Mouse (Mus musculus) heart, embryonic 14.5 days (tissue): Measurements from ENCODE around the gene Plaur. TPM values are rescaled to one million over a fixed set of nuclear protein-coding genes. Genes with fewer than 3 reads are reported as not detected.

Experiments used
- ATAC-seq: fragments of 200-750 bp; cut with Nextera tagmentation; 2 replicates; pipeline ENCODE4 v1.8.0; 2017; ENCODE audit warnings: low read depth, moderate TSS enrichment; ENCODE audit not compliant: insufficient number of reproducible peaks, insufficient read depth, low FRiP score
- H3K27ac ChIP-seq, 2 experiments: fragments of 200-500 bp in 1 of 2; fragments of 300-500 bp in 1 of 2; sonication (generic) in 1 of 2; replicated peaks in 1 of 2; 2 replicates each; pipeline ENCODE4 v1.5.1; 2012 to 2014; ENCODE audit warnings: low read depth in 2 of 2, low read length in 2 of 2, control low read depth in 1 of 2, mild to moderate bottlenecking in 1 of 2, mixed read lengths in 1 of 2; ENCODE audit not compliant: control insufficient read depth in 1 of 2, insufficient read depth in 1 of 2
- H3K27me3 ChIP-seq: fragments of 300-500 bp; sonication (generic); 2 replicates; pipeline ENCODE4 v1.6.1; 2014; ENCODE audit warnings: mild to moderate bottlenecking, low read length, control low read depth; ENCODE audit not compliant: control insufficient read depth, insufficient read depth
- H3K36me3 ChIP-seq: fragments of 300-500 bp; sonication (generic); 2 replicates; pipeline ENCODE4 v1.6.1; 2014; ENCODE audit warnings: mild to moderate bottlenecking, control low read depth, low read length, mixed read lengths; ENCODE audit not compliant: control insufficient read depth, insufficient read depth
- H3K4me1 ChIP-seq, 2 experiments: fragments of 200-500 bp in 1 of 2; fragments of 300-500 bp in 1 of 2; sonication (generic) in 1 of 2; 2 replicates each; pipeline ENCODE4 v1.6.1; 2012 to 2014; ENCODE audit warnings: low read length in 2 of 2, control low read depth in 1 of 2, mixed read lengths in 1 of 2; ENCODE audit not compliant: control insufficient read depth in 2 of 2, insufficient read depth in 2 of 2
- H3K4me2 ChIP-seq: fragments of 300-500 bp; sonication (generic); 2 replicates; pipeline ENCODE4 v1.6.1; 2014; ENCODE audit warnings: mild to moderate bottlenecking, low read length
- H3K4me3 ChIP-seq, 2 experiments: fragments of 200-500 bp in 1 of 2; fragments of 300-500 bp in 1 of 2; sonication (generic) in 1 of 2; 2 replicates each; pipeline ENCODE4 v1.5.1; 2012 to 2014; ENCODE audit warnings: low read length in 2 of 2, mild to moderate bottlenecking in 2 of 2, control low read depth in 1 of 2, low read depth in 1 of 2, moderate library complexity in 1 of 2; ENCODE audit not compliant: control insufficient read depth in 1 of 2, insufficient read depth in 1 of 2
- H3K9ac ChIP-seq: fragments of 300-500 bp; sonication (generic); 2 replicates; pipeline ENCODE4 v1.6.1; 2014; ENCODE audit warnings: mild to moderate bottlenecking, low read length
- H3K9me3 ChIP-seq: fragments of 300-500 bp; sonication (generic); 2 replicates; pipeline ENCODE4 v1.6.1; 2016; ENCODE audit warnings: low read length, control low read depth; ENCODE audit not compliant: control insufficient read depth
- WGBS: fragments of 180-500 bp; shearing (Covaris S2); extraction: QIAGEN DNeasy Blood & Tissue Kit; methylation state at CpG from one replicate; pipeline ENCODE4 v1.1.7; 2014; 5-methylcytosine and 5-hydroxymethylcytosine counted together
- polyA plus RNA-seq: library from polyadenylated mRNA; unstranded; fragments of >200 nt; fragmentation: Nextera tagmentation; extraction: Ambion mirVana; gene quantifications from 2 replicates; pipeline ENCODE4 v1.2.1, GENCODE M21; 2014

Plaur gene
- polyA plus RNA-seq, 1 experiment from 2014 or later: 7.9 TPM

GRCm38 (mm10) chr7:24472937-24473336 lies 10.7 kb downstream of the Plaur start:
- ATAC-seq: no peak
- Histone ChIP-seq H3K9me3 (peaks cover 5% of the 10 kb centered on the region; the same call in 1 of the 2 replicates), H3K4me1 (no peaks in the 10 kb centered on the region), H3K4me2 (no peak overlapping the region), H3K4me3 (no peak overlapping the region), H3K36me3 (no peaks in the 10 kb centered on the region), H3K27ac (no peak overlapping the region), H3K27me3 (no peaks in the 10 kb centered on the region), H3K9ac (no peak overlapping the region)
- WGBS: 75% methylated on average over 7 of the region's 7 CpGs

- ATAC-seq: no peak
Measured at GRCm38 (mm10) chr7:24473913-24474529, 11.7 kb downstream of the Plaur start.

DNA sequence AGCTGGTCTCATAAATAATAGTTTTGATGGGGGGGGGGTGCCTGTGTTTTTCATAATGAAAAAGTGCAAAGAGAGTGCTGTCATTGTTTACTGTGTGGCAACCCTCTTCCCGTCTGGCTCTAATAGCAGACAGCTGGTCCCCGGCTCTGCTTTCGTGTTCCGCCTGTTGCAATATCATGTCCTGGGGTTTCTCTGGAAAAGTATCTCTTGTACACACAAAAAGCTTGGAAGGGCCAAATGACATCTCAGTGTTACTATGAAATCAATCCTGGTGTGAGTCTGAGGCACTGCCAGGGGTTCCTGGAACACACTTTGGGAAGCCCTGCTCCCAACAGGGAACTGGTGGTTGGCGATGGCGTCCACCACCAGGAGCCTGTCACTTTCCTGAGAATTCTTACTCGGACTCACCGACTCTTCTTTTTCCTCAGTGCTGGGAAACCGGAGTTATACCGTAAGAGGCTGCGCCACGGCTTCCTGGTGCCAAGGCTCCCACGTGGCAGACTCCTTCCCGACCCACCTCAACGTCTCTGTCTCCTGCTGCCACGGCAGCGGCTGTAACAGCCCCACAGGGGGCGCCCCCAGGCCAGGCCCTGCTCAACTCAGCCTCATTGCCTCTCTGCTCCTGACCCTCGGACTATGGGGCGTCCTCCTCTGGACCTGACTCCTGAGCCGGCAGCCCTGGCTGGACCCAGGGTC lies 12.7 kb downstream of the Plaur start:
- Histone ChIP-seq H3K27me3 (peaks cover 12% of the 10 kb centered on the region), H3K4me3 (no peak overlapping the region), H3K4me1 (no peaks in the 10 kb centered on the region), H3K9ac (no peak overlapping the region), H3K27ac (no peak overlapping the region), H3K36me3 (no peaks in the 10 kb centered on the region), H3K4me2 (no peak overlapping the region), H3K9me3 (peaks cover 5% of the 10 kb centered on the region; the same call in 1 of the 2 replicates)
- 41% methylated on average over 21 of the region's 21 CpGs for WGBS
- no peak for ATAC-seq

More at GRCm38 (mm10) chr7:24473913-24474529, 11.7 kb downstream of the Plaur start:
- Histone ChIP-seq H3K9me3 (peaks cover 5% of the 10 kb centered on the region; the same call in 1 of the 2 replicates), H3K4me1 (no peaks in the 10 kb centered on the region), H3K9ac (no peak overlapping the region), H3K27me3 (peaks cover 3% of the 10 kb centered on the region; the same call in 1 of the 2 replicates), H3K27ac (no peak overlapping the region), H3K4me3 (no peak overlapping the region), H3K4me2 (no peak overlapping the region), H3K36me3 (no peaks in the 10 kb centered on the region)
- WGBS: 53% methylated on average over 10 of the region's 10 CpGs

DNA sequence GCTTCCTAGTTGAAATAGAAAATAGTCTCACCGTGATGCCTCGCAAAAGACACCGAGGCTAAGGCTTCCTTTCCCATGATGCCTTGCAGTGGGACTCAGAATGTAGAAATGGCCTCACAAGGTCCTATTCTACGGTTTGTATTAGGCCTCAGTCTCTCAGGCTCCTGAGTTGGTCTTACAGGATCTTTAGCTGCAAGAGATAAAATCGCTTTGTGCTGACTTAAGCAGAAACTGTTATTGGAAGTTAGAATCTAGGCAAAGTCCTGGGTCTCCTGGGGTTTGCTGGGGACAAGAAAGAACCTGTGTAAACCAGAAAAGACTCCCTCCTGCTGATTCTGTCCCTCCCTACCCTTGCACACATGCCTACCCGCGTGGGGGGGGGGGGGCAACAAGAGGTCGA lies 14.1 kb downstream of the Plaur start:
- 0 out of 4 replicates have a peak, but pooled peaks cover 0 to 2% of the 10 kb centered on the region in 2 experiments for H3K4me1 ChIP-seq
- no peak overlapping the region for H3K4me2 ChIP-seq
- H3K36me3 ChIP-seq: no peaks in the 10 kb centered on the region
- no peak overlapping the region for H3K4me3 ChIP-seq
- H3K9ac ChIP-seq: no peak overlapping the region
- H3K27me3 ChIP-seq: peaks cover 22% of the 10 kb centered on the region
- no peak overlapping the region for H3K27ac ChIP-seq
- ATAC-seq: no peak
- WGBS: 81% methylated on average over 8 of the region's 8 CpGs
- H3K9me3 ChIP-seq: peaks cover 5% of the 10 kb centered on the region; the same call in 1 of the 2 replicates

DNA sequence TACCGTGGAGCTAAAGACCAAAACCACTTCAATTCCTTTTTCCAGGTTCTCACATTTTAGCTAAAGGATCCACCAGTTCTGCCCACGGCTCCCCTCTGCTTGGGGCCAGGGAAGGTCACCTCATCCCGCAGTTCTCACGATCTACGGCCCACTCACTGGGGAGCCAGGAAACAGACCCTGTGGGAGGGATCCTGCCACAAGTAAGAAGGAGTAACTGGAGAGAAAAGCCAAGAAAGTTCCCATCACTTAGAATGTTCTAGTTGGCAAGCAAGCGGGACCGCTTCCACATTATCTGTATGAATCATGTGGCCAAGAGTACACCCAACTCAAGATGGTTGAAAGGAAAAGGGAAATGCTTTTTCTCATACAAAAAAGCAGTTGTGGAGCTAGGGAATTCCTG lies 14.6 kb downstream of the Plaur start:
- H3K9ac ChIP-seq: no peak overlapping the region
- H3K4me1 ChIP-seq: peaks cover 0 to 8% of the 10 kb centered on the region in 2 experiments; a peak in 1 of 4 replicates
- no peak overlapping the region for H3K27ac ChIP-seq
- no peaks in the 10 kb centered on the region for H3K36me3 ChIP-seq
- H3K4me2 ChIP-seq: no peak overlapping the region
- peaks cover 5% of the 10 kb centered on the region; the same call in 1 of the 2 replicates for H3K9me3 ChIP-seq
- H3K4me3 ChIP-seq: no peak overlapping the region
- H3K27me3 ChIP-seq: peaks cover 26% of the 10 kb centered on the region
- no peak for ATAC-seq
- WGBS: 81% methylated on average over 7 of the region's 7 CpGs

DNA sequence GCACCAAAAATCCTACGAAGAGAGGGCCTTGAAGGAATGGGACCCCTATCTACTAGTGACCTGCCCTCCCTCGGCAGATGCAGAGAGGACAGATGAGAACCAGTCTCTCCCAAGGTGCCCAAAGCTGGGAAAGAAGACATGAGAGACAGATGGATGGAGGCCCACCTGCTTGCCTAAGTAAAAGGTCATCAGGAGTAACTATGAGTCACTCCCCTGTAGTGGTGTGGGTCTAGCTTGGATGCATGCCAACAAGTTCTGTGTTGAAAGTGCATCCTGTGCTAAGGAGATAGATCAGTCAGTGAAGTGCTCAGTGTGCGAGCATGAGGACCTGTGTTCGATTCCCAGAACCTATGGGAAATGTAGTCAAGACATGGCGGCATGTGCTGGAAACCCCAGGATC lies 16.6 kb downstream of the Plaur start:
- Histone ChIP-seq H3K36me3 (no peaks in the 10 kb centered on the region), H3K4me3 (no peak overlapping the region), H3K9me3 (peaks cover 5% of the 10 kb centered on the region; the same call in 1 of the 2 replicates), H3K27ac (no peak overlapping the region), H3K4me1 (peaks cover 0 to 10% of the 10 kb centered on the region in 2 experiments; a peak in 1 of 4 replicates), H3K4me2 (no peak overlapping the region), H3K9ac (no peak overlapping the region), H3K27me3 (peaks cover 40% of the 10 kb centered on the region)
- 80% methylated on average over 5 of the region's 5 CpGs for WGBS
- no peak for ATAC-seq

GRCm38 (mm10) chr7:24479685-24480084 lies 17.4 kb downstream of the Plaur start:
- Histone ChIP-seq H3K27ac (no peak overlapping the region), H3K4me2 (no peak overlapping the region), H3K4me3 (no peak overlapping the region), H3K36me3 (no peaks in the 10 kb centered on the region), H3K9ac (no peak overlapping the region), H3K9me3 (peaks cover 5% of the 10 kb centered on the region; the same call in 1 of the 2 replicates), H3K27me3 (peaks cover 47% of the 10 kb centered on the region), H3K4me1 (peaks cover 0 to 10% of the 10 kb centered on the region in 2 experiments; a peak in 1 of 4 replicates)
- ATAC-seq: no peak
- 85% methylated on average over 2 of the region's 2 CpGs for WGBS
